Mouse (Mus musculus) thymus, postnatal 36 days (tissue): Measurements from ENCODE around the gene Dgkd.
"Not testable (repeated sequence)": the region's sequence is repeated elsewhere in the genome, so short reads cannot be mapped to it uniquely, and the experiment has no call there.

Source experiments
- DNase-seq, 2 experiments: peaks; one replicate each; pipeline ENCODE4 v3.0.0; 2022; ENCODE audit warnings: mixed read lengths in 2 of 2

Gene Dgkd

DNA sequence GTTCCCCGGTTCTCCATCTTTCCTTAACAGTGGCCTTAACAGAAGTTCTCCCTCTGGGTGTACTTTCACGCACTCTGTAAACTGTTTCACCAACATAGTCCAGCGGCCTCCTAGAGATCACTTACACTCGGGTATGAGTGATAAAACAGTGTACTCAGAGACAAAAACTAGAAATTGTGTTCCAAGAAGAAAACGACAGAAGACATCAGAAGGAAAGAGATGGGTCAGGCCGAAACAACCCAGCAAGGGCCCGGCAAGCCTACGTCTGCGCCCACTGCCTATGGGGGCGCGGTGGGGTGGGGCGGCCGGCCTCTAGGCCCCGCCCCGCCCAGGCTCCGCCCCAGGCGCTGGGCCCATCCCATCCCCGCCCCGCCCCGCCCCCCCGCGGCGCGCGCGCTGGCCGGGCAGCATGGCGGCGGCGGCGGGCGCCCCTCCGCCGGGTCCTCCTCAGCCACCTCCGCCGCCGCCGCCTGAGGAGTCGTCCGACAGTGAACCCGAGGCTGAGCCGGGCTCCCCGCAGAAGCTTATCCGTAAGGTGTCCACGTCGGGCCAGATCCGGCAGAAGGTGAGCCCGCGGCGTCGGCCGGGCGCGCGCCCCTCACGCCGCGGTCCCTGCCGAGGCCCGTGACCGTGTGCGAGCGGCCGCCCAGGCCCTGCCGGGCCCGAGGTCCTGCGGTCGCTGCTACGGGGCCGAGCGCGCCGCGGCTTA is at the start of gene Dgkd:
TSS of gene Dgkd (plus strand) at position 396 of the 709 bp plus-strand sequence.
- peak; percentile 77 to 79 for DNase-seq

DNA sequence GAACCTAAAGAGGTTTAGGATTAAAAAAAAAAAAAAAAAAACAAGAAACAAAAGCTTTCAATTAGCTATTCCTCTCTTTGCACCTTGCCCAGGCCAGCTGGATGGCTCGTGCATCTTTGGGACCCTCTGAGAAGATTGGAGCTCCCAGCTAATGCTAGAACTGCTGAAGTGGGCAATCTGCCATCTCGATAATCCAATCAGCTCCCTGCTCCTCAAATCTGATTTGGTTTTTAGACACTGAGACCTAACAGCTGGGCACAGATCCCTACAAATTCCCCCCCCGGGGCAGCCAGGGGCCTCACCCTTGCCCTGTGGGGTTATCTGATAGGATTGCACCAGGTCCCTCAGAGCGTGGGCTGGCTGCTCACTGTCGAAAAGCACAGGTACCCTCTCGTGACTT is 49.5 kb upstream of the Dgkd start, which contains the start of gene Sag:
TSS of gene Sag (plus strand) at position 105 of the 400 bp plus-strand sequence.
- DNase-seq: no peak

DNA sequence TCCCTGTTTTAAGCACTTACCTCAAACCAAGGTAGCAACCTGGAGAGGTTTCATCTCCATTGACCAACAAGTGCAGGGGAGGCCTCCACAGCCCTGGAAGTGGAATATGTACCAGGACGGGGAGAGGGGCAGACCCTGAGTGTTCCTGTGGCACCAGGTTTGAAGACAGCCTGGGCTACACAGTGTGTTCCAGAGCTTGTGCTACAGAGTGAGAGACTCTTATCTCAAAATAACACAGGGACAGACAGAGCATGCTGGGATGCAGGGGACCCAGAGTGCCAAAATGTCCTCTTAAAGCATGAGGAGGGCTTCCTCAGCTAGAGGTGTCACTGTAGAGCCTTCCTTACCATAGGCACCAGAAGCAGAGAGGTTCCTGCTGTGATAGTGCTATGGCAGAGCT is 45.3 kb upstream of the Dgkd start:
- DNase-seq: no peak

DNA sequence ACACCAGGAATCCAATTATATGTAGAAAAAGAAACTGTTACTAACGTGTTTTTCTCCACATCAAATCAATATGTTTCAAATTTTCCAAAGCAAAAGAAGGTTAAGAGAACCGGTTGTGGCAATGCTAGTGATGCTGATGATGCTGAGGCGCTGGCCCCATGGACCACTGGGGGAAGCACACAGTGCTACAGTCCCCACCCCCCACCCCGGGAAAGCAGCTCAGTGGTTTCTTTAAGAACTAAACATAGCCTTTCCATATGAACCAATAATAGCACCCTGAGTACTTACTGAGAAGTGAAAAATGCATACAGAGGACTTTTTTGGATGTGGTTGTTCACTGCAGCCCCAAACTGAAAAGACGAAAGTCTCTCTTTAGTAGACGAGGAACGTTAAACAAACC is 41.7 kb upstream of the Dgkd start:
- DNase-seq: no peak

DNA sequence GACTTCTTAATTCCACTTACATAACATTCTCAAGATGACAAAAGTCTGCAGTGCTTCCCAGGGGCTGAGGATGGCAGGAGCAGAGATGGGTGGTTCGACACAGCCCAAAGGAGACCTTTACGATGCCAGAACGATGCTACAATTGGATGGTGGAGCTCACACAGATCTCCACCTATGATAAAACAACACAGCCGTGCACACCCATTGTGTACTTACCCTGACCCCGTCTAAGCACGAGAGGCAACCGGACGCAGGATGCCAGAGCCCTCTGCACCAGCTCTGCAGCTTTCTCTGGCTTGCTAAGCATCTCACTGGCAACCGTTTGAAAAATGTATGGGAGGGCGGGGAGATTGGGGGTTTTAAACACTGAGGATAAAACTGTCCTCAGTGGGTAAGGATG is 41.0 kb upstream of the Dgkd start:
- DNase-seq: no peak

DNA sequence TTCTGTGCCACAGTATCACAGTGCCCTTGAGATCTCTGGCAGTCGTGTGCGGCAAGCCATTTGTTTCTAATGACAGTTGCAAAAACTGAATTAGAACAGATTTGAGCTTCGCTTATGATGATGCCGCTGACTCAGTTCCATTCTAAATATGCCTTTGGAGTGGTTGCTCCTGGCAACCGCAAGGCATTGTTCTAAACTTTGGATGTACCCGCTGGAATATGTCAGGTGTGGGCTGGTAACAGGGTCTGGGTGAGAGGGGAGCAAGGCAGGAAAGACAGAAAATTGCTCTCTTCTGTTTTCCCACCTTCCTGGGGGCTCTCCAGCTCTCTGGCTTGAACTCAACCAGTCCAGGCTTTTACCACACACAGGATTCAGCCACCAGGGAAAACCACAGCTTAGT is 39.9 kb upstream of the Dgkd start:
- no peak for DNase-seq

DNA sequence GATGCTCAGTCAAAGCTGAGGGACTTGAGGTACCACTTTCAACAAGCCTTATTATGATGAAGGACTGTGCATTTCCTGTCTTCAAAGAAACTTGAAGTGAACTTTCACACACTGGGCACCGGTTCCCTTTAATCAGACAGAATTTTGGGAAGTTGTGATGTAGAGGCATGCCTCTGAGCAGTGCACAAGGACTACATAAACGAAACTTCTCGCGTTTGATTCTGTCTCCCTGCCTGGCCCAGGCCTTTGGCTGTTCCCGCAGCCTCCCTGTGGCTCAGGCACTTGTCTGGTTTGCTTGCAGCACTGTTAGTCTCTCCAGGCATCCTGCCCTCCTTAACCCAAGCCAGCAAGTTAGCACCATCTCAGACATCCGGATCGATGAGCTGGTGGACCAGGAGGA is 39.4 kb upstream of the Dgkd start:
- DNase-seq: no peak

DNA sequence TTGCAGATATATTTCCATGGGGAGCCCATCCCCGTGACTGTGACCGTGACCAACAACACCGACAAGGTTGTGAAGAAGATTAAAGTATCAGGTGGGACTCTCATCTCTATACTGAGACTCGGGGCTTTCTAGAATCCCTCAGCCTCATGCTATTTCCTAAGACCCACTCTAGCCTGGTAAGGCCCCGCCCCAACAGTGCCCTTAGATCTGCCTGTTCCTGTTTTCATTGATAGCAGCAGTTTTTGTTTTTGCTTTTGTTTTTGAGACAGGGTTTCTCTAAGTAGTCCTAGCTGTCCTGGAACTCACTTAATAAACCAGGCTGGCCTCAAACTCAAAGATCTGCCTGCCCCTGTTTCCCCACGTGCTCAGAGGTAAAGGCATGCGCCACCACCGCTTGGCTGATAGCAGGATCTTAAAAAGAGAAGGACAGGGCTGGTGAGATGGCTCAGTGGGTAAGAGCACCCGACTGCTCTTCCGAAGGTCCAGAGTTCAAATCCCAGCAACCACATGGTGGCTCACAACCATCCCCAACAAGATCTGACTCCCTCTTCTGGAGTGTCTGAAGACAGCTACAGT is 28.6 kb upstream of the Dgkd start:
- DNase-seq: no peak

DNA sequence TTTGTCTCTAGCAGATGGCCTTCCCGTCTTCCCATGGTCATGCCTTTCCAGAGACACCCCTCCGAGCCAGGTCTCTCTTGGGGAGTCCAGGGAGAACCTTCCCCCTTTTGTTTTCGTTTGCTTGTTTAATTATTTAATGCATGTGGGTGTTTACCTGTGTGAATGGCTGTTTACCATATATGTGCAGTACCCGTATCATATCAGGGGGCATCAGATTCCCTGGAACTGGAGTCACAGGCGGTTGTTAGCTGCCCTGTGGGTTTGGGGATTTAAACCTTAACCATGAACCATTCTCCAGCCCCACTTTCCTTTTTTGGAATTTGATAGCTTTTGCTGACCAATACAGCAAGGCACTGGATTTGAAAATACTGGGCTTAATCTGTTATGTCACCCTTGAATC is 27.8 kb upstream of the Dgkd start:
- no peak for DNase-seq

DNA sequence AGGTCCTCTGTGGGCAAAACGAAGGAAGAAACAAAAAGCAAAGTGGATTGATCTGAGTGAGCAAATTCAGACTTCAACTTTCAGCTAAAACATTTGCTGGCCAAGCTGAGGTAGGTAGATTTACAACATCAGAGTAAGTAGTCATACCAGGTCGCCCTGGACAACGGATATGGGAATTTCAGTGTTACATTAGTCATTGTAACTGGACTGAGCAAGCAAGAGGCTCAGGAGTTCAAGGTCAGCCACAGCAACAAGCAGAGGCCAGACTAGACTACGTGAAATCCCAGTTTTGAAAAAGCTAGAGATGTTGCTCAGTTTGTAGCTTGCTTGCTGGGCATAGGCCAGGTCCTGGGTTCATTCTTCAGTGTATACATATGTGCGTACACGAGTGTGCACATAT is 27.1 kb upstream of the Dgkd start:
- no peak for DNase-seq

DNA sequence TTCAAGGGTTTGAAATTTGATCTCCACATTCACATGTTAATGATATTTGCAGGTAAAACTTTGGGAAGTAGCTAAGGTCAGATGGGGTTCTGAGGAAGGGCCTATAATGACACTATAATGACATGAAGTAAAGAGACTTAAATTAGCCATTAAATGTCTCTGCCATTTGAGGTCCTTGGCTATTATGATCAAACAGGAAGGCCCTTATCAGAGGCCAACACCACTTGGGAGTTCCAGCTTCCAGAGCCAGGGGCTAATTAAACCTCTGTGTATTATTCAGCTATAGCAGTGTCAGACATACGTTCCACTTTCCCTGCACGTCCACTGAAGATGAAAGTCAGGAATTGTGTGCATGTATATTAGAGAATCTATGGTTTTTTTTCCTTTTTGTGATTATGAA is 26.6 kb upstream of the Dgkd start:
- DNase-seq: no peak

DNA sequence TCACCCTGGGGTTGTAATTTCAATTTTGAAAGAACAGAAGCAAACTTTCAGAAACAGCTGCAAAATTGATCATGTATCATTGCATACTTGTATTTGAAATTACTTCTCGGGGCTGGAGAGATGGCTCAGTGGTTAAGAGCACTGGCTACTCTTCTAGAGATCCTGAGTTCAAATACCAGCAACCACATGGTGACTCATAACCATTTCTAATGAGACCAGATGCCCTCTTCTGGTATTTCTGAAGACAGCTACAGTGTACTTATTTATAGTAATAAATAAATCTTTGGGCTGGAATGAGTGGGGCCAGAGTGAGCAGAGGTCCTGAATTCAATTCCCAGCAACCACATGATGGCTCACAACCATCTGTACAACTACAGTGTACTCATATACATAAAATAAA is 25.6 kb upstream of the Dgkd start:
- not testable (repeated sequence) for DNase-seq

DNA sequence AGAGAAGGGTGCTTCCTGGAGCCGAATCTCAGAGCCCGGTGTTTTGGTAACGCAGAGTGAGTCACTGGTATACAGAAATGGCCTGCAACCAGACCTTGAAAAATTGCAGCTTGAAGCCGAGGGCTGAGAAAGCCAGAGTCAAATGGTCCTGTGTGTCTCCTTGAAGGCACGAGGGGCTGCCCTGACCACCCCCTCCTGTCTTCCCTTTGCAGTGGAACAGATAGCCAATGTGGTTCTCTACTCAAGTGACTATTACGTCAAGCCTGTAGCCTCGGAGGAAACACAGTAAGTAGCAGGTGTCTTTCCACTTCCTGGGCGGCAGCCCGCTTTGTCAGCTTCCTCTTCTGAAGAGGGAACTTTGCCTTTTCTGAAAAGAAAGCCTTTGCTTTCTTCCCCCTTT is 24.9 kb upstream of the Dgkd start:
- peak; percentile 77 to 86 for DNase-seq

DNA sequence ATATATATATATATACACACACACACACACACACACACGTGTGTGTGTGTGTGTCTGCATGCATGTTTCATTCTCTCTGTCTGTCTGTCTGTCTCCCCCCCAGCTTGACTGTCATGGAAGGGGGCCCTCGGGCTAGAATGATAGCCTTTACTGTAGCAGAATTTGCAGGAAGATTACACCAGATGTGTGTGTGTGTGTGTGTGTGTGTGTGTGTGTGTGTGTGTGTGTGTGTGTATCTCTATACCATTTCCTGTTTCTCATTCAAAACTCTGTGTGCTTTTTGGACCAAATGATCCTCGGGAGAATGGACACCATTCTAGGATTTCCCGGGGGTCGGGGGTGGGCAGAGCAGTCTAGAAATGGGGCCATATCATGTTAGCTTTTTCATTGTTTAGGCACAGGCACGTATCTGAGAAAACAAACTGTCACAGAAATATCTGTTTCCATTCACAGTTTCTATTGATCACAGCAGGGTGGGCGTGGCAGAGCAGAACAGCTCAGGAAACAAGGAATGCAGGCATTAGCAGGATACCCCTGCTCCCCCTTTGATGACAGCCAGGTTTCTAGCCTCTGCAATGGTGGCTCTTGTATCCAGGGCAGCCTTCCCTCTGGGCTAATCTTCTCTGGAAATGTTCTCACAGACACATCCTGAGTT is 24.0 kb upstream of the Dgkd start:
- peak; percentile 28 to 39 for DNase-seq

DNA sequence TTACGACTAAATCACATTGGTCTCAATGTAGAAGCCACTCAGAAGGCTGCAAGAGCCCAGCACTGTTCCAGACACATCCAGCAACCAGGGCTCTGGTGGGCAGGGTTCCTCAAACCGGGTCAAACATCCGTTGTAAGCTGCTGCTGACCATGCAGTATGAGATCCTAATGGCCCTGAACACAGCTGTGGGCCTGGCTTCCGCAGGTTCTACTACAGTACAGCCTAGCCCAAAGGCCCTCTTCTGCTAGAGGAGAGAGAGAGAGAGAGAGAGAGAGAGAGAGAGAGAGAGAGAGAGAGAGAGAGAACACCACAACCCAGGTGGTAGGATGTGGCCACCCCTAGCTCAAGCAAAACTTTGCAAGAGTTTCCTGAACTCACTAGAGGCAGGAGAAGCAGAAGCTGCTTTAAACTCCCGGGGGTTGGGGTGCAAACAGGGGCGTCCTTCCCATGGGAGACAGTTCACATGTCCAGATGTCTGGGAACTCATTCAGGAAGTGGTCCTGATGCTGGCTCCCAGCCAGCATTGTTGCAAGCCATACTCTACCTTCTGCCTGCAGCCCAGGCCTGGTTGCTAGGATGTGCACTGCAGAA is 23.4 kb upstream of the Dgkd start:
- peak; percentile 58 to 69 for DNase-seq

DNA sequence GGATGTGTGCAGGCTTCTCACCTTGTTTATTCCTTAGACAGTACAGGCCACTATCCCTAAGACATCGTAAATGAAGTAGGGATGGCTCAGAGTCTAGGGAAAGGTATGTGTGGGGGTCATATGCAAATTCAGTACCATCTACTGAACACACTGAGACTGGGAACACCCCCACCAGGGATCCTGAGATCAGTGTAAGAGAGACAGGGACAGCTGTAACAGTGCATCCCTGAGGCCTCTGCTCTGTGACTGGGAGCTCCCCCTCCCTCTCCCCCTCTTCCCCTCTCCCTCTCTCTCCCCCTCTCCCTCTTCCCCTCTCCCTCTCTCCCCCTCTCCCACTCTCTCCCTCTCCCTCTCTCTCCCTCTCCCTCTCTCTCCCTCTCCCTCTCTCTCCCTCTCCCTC is 16.6 kb upstream of the Dgkd start:
- DNase-seq: no peak

DNA sequence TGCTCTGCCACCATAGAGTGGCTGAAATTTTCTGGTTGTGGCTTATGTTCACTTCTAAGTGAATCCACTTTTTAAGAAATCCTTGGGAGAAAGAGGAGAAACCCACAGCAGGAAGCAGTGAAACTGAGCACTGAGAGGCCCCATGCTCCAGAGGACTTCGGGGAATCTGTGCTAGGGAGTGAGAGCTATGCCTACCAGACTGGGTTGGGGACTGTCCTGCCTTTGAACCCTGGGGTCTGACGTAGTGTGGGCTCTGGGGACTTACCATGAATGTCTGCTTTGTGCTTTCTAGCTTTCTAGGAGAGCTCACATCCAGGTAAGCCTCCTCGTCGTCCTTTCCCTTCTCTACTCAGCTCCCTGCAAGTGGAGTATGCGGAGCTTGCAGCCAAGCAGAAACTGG is 16.1 kb upstream of the Dgkd start:
- DNase-seq: no peak

DNA sequence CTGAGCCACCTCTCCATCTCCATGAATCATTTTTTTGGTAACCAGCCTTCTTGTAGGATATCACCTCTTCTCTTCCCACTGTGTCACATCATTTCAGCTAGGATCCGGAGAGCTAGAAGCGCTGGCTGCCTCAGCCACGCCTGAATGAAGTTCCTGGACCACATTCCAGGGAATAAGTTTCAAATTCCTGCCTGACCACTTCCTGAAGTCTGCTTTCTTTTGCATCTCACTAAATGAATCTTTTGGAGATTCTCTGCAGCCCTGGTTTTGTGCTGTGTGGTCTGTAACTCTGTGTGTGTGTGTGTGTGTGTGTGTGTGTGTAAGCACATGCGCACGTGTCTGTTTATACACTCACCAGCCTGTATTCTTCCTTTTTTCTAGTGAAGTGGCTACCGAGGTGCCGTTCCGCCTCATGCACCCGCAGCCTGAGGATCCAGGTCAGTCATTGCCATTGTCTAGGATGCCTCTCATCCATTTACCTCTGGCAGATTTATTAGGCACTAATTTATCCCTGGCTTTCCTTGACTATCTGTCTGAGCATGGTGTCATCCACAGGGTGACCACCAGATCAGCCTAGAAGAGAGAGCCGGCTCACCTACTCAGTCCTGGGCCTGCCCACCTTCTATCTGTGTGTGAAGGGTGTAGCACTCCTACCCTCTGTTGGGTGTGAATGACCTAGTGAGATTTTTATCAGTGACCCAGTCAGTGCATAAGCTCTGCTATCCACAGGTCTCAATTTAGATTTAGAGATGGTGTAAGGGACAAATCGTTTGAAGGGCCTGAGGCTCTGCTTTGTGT is 12.5 kb upstream of the Dgkd start:
- DNase-seq: no peak

DNA sequence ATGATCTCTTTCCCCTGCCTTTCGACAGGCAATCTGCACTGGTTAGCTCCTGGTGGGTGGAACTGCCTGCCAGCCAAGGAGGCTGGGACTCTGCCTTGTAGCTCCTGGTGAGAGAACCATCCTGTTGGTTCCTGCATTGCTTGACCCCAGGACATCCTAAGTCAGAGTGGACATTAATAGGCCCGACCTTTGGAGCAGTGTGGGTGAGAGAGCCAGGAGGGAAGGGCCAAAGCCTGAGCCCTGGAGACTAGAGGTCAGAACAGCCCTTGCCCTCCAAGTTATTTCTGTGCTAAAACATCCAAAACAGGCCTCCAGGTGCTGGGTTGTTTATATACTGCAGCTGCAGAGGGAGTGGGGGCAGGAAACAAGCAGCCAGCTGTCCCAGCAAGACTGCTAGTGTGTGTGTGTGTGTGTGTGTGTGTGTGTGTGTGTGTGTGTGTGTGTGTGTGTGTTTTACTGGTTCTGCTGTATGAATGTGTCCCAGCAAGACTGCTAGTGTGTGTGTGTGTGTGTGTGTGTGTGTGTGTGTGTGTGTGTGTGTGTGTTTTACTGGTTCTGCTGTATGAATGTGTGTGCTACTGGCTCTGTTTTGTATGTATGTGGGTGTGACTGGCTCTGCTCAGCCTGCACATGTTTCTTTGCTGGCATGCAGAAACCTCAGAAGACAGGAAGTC is 6.1 kb upstream of the Dgkd start:
- DNase-seq: peak; percentile 83 to 87

DNA sequence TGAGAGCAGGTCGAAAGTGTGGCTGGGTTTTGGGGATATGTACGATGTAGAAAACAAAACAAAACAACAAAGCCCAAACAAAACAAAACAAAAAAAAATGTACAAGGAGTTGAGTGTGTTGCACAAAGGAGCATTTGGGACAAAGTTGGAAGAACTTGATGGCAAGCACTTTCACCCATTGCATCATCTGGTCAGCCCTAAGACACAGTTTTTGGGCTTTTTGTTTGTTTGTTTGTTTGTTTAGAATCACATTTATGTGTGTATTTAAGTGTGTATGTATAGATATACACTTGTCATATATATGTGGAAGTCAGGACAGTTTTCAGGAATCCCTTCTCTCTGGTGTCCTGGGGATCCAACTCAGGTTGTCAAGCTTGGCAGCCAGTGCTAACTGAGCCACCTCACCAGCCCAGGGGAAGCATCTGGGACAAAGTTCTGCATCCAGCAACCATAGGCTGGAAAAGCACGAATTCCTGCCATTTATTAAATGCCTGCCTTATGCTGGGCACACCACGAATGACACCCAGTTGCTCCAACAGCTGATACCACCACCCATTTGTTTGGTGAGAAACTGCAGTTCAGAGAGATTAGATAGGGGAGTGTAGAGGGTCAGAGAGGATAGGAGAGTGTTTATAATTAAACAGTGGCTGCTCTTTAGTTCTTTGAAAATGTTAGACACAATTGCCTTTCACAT is 5.5 kb upstream of the Dgkd start:
- peak; percentile 40 to 45 for DNase-seq

DNA sequence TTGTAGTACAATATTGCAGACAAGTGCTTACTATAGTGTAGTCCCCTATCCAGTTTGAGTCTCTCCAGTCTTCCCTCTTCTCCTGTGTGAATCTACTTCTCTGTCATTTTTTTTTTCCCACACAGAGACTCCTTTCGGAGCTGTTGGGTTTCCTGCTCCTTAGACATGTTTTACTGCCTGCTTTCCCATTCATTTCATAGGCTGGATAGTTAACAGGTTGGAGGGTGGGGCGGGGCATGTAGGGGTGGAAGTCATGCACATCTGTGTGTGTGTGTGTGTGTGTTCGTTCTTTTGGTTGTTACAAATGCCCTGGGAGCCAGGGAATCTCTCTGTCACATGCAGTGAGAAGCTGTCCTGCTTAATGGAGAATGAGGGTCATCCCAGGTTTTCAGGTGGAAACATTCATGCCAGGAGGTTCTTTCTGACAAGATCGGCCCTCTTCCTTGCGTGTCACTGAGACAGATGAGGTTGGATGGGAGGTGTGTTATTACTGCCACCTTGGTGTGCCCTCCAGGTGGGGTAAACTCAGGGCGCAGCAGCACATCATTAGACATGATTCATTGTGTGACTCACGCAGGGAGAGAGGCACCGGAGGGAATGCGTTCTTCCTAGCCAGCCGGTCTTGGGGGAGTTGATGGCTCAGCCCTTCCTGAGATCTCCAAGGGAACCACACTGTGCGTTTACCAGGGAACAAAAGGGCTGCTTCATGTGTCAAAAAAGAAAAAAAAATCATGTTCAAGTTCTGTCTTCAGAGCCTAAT is 4.7 kb upstream of the Dgkd start:
- peak; percentile 49 to 50 for DNase-seq
